Mouse (Mus musculus) MEL (cell line): ENCODE measurements at regions not wholly inside any gene's neighbourhood (a gene's known extent, or its start where the extent isn't known, plus 50 kb on each side); places are given as distances from the start of the nearest gene placed in this dataset.

Experiments
- DNase-seq: peaks from one replicate; pipeline ENCODE4 v3.0.0; 2011; ENCODE audit warnings: low read depth, low spot score
- H3K27ac ChIP-seq: 2 replicates; pipeline ENCODE4 v1.5.1; 2012; ENCODE audit warnings: low read depth, mild to moderate bottlenecking, control low read depth, low read length, moderate library complexity; ENCODE audit not compliant: control insufficient read depth
- H3K27me3 ChIP-seq, 2 experiments: fragments of 150-350 bp in 1 of 2; sonication (generic) in 1 of 2; 2 replicates each; pipeline ENCODE4 v1.6.1; 2012; ENCODE audit warnings: low read length in 2 of 2, mild to moderate bottlenecking in 2 of 2, improper control_type of control experiment in 1 of 2, moderate library complexity in 1 of 2; ENCODE audit not compliant: insufficient read depth in 2 of 2, control insufficient read depth in 1 of 2
- H3K36me3 ChIP-seq, 2 experiments: 2 replicates each; pipeline ENCODE4 v1.6.1; 2012 to 2014; ENCODE audit warnings: low read length in 2 of 2, improper control_type of control experiment in 1 of 2, inconsistent platforms in 1 of 2, mild to moderate bottlenecking in 1 of 2; ENCODE audit not compliant: insufficient read depth in 2 of 2, control insufficient read depth in 1 of 2
- H3K4me1 ChIP-seq, 2 experiments: fragments of 150-350 bp in 1 of 2; sonication (generic) in 1 of 2; 2 replicates each; pipeline ENCODE4 v1.6.1; 2012; ENCODE audit warnings: low read length in 2 of 2, improper control_type of control experiment in 1 of 2, mild to moderate bottlenecking in 1 of 2; ENCODE audit not compliant: insufficient read depth in 2 of 2, control insufficient read depth in 1 of 2
- H3K4me3 ChIP-seq, 2 experiments: fragments of 150-350 bp in 1 of 2; sonication (generic) in 1 of 2; 2 replicates each; pipeline ENCODE4 v1.5.1; 2012; ENCODE audit warnings: low read depth in 2 of 2, low read length in 2 of 2, mild to moderate bottlenecking in 2 of 2, moderate library complexity in 2 of 2, control low read depth in 1 of 2, improper control_type of control experiment in 1 of 2; ENCODE audit not compliant: control insufficient read depth in 1 of 2, insufficient read depth in 1 of 2
- H3K79me2 ChIP-seq: 2 replicates; pipeline ENCODE4 v1.6.1; 2012; ENCODE audit warnings: mild to moderate bottlenecking, low read length, moderate library complexity; ENCODE audit not compliant: control insufficient read depth, poor library complexity, insufficient read depth
- H3K9ac ChIP-seq: 2 replicates; pipeline ENCODE4 v1.6.1; 2012; ENCODE audit warnings: low read depth, mild to moderate bottlenecking, control low read depth, low read length, moderate library complexity; ENCODE audit not compliant: control insufficient read depth, poor library complexity, severe bottlenecking
- H3K9me3 ChIP-seq: fragments of 150-350 bp; sonication (generic); replicated peaks from 2 replicates; pipeline ENCODE4 v1.6.1; 2012; ENCODE audit warnings: mild to moderate bottlenecking, low read length, improper control_type of control experiment, moderate library complexity; ENCODE audit not compliant: insufficient read depth
- BHLHE40 ChIP-seq: IDR thresholded peaks from 2 replicates; pipeline ENCODE4 v1.6.1; 2012; ENCODE audit warnings: low read depth, mild to moderate bottlenecking, inconsistent platforms, low read length, improper control_type of control experiment, borderline replicate concordance
- CHD1 ChIP-seq: IDR thresholded peaks from 2 replicates; pipeline ENCODE4 v1.6.1; 2012; ENCODE audit warnings: low read depth, mild to moderate bottlenecking, inconsistent platforms, low read length, improper control_type of control experiment
- CHD2 ChIP-seq: IDR thresholded peaks from 2 replicates; pipeline ENCODE4 v1.6.1; 2011; ENCODE audit warnings: low read length, improper control_type of control experiment
- CTCF ChIP-seq, 3 experiments: IDR thresholded peaks in 2 of 3; conservative IDR thresholded peaks in 1 of 3; 2 replicates each; pipeline ENCODE4 v1.5.1; 2011 to 2012; ENCODE audit warnings: low read length in 3 of 3, low read depth in 2 of 3, mild to moderate bottlenecking in 2 of 3, improper control_type of control experiment in 1 of 3, inconsistent platforms in 1 of 3, mixed read lengths in 1 of 3, moderate library complexity in 1 of 3; ENCODE audit not compliant: control insufficient read depth in 1 of 3, insufficient read depth in 1 of 3, poor library complexity in 1 of 3, severe bottlenecking in 1 of 3
- E2F4 ChIP-seq: IDR thresholded peaks from 2 replicates; pipeline ENCODE4 v1.6.1; 2011; ENCODE audit warnings: low read depth, low read length, improper control_type of control experiment, borderline replicate concordance
- ELF1 ChIP-seq: IDR thresholded peaks from 2 replicates; pipeline ENCODE4 v1.6.1; 2014; ENCODE audit warnings: low read depth, mild to moderate bottlenecking, inconsistent platforms, low read length, improper control_type of control experiment, moderate library complexity
- HCFC1 ChIP-seq: IDR thresholded peaks from 2 replicates; pipeline ENCODE4 v1.6.1; 2012; ENCODE audit warnings: low read depth, mild to moderate bottlenecking, inconsistent platforms, low read length, improper control_type of control experiment, moderate library complexity
- JUND ChIP-seq: IDR thresholded peaks from 2 replicates; pipeline ENCODE4 v1.6.1; 2011; ENCODE audit warnings: low read depth, mild to moderate bottlenecking, improper control_type of control experiment, low read length
- KAT2A ChIP-seq: conservative IDR thresholded peaks from 2 replicates; pipeline ENCODE4 v1.6.1; 2012; ENCODE audit warnings: low read depth, low read length, improper control_type of control experiment, inconsistent platforms
- MAFK ChIP-seq: IDR thresholded peaks from 2 replicates; pipeline ENCODE4 v1.6.1; 2011; ENCODE audit warnings: low read depth, mild to moderate bottlenecking, low read length, improper control_type of control experiment, borderline replicate concordance
- MAX ChIP-seq: IDR thresholded peaks from 2 replicates; pipeline ENCODE4 v1.6.1; 2011; ENCODE audit warnings: low read length, improper control_type of control experiment
- MAZ ChIP-seq: IDR thresholded peaks from 2 replicates; pipeline ENCODE4 v1.6.1; 2012; ENCODE audit warnings: low read depth, mild to moderate bottlenecking, inconsistent platforms, low read length, improper control_type of control experiment
- MXI1 ChIP-seq: IDR thresholded peaks from 2 replicates; pipeline ENCODE4 v1.6.1; 2011; ENCODE audit warnings: mild to moderate bottlenecking, low read depth, low read length, improper control_type of control experiment
- MYB ChIP-seq: IDR thresholded peaks from 2 replicates; pipeline ENCODE4 v1.6.1; 2011; ENCODE audit warnings: mild to moderate bottlenecking, low read depth, low read length, improper control_type of control experiment
- NELFE ChIP-seq: IDR thresholded peaks from 2 replicates; pipeline ENCODE4 v1.6.1; 2011; ENCODE audit warnings: low read depth, low read length, improper control_type of control experiment
- POLR2A ChIP-seq, 2 experiments: IDR thresholded peaks; 2 replicates each; pipeline ENCODE4 v1.6.1; 2011 to 2012; ENCODE audit warnings: low read length in 2 of 2, mild to moderate bottlenecking in 2 of 2, control low read depth in 1 of 2, improper control_type of control experiment in 1 of 2, low read depth in 1 of 2, moderate library complexity in 1 of 2; ENCODE audit not compliant: control insufficient read depth in 1 of 2, insufficient read depth in 1 of 2, poor library complexity in 1 of 2
- POLR2AphosphoS2 ChIP-seq: IDR thresholded peaks from 2 replicates; pipeline ENCODE4 v1.6.1; 2011; ENCODE audit warnings: low read length, improper control_type of control experiment
- RAD21 ChIP-seq: IDR thresholded peaks from 2 replicates; pipeline ENCODE4 v1.6.1; 2011; ENCODE audit warnings: mild to moderate bottlenecking, low read depth, low read length, improper control_type of control experiment
- SIN3A ChIP-seq: IDR thresholded peaks from 2 replicates; pipeline ENCODE4 v1.6.1; 2012; ENCODE audit warnings: low read length, improper control_type of control experiment, inconsistent platforms
- SMC3 ChIP-seq: IDR thresholded peaks from 2 replicates; pipeline ENCODE4 v1.6.1; 2011; ENCODE audit warnings: low read depth, low read length, improper control_type of control experiment
- TAL1 ChIP-seq: IDR thresholded peaks from 2 replicates; pipeline ENCODE4 v1.6.1; 2012; ENCODE audit warnings: mild to moderate bottlenecking, inconsistent platforms, low read length, moderate library complexity, mixed read lengths
- TCF12 ChIP-seq: IDR thresholded peaks from 2 replicates; pipeline ENCODE4 v1.6.1; 2014; ENCODE audit warnings: low read depth, mild to moderate bottlenecking, inconsistent platforms, low read length, improper control_type of control experiment, moderate library complexity
- UBTF ChIP-seq: IDR thresholded peaks from 2 replicates; pipeline ENCODE4 v1.6.1; 2012; ENCODE audit warnings: low read depth, mild to moderate bottlenecking, inconsistent platforms, low read length, improper control_type of control experiment, moderate library complexity, borderline replicate concordance; ENCODE audit not compliant: insufficient read depth
- USF2 ChIP-seq, 2 experiments: IDR thresholded peaks; 2 replicates each; pipeline ENCODE4 v1.6.1; 2011 to 2012; ENCODE audit warnings: improper control_type of control experiment in 2 of 2, low read length in 2 of 2, borderline replicate concordance in 1 of 2, inconsistent platforms in 1 of 2, low read depth in 1 of 2, mild to moderate bottlenecking in 1 of 2; ENCODE audit not compliant: insufficient read depth in 1 of 2
- ZC3H11A ChIP-seq: IDR thresholded peaks from 2 replicates; pipeline ENCODE4 v1.6.1; 2012; ENCODE audit warnings: low read depth, mild to moderate bottlenecking, inconsistent platforms, low read length, improper control_type of control experiment
- ZKSCAN1 ChIP-seq: IDR thresholded peaks from 2 replicates; pipeline ENCODE4 v1.6.1; 2012; ENCODE audit warnings: low read depth, mild to moderate bottlenecking, inconsistent platforms, low read length, improper control_type of control experiment, moderate library complexity
- ZMIZ1 ChIP-seq: IDR thresholded peaks from 2 replicates; pipeline ENCODE4 v1.6.1; 2012; ENCODE audit warnings: low read depth, mild to moderate bottlenecking, inconsistent platforms, low read length, improper control_type of control experiment, moderate library complexity

DNA sequence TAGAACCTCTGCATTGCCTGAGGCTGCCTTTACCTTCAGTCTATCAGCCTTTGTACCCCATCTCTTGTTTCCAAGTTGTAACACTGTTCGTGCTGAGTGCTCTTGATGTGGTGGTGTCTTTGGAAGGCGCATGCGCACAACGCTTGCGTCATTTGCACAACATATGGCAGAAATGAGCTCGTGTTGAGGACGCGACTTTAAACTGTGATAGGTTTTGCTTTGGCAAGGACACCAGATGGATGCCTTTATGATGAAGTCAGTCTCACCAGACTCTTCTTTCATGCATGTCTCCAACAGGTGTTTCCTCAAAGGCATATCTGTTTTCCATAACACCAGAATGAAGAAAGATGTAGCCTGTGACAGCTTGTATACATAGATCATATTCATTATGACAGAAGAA lies 110.2 kb downstream of the Gm45692 start:
- Histone ChIP-seq H3K9ac (no peak overlapping the region), H3K36me3 (no peaks in the 10 kb centered on the region), H3K79me2 (no peaks in the 10 kb centered on the region), H3K4me3 (no peak overlapping the region), H3K27me3 (no peaks in the 10 kb centered on the region), H3K4me1 (no peaks in the 10 kb centered on the region), H3K9me3 (no peaks in the 10 kb centered on the region), H3K27ac (no peak overlapping the region)
- DNase-seq, result no peak
- no peak for TF ChIP-seq ZMIZ1
- no peak for TF ChIP-seq MAZ
- TF ChIP-seq TAL1, result no peak
- no peak for TF ChIP-seq JUND
- TF ChIP-seq HCFC1, result no peak
- TF ChIP-seq SMC3, result no peak
- TF ChIP-seq ZC3H11A, result no peak
- TF ChIP-seq USF2 (IDR thresholded peaks at IDR 0.05; ENCODE audit: borderline replicate concordance in 1 of 2, insufficient read depth in 1 of 2, low read depth in 1 of 2, low read length in 2 of 2), result no peak
- no peak for TF ChIP-seq ZKSCAN1
- TF ChIP-seq KAT2A, result no peak
- TF ChIP-seq E2F4, result no peak
- no peak for TF ChIP-seq POLR2AphosphoS2
- no peak for TF ChIP-seq CHD1
- no peak for TF ChIP-seq RAD21
- TF ChIP-seq CHD2, result no peak

- Histone ChIP-seq H3K27me3 (no peaks in the 10 kb centered on the region), H3K4me1 (no peaks in the 10 kb centered on the region), H3K4me3 (no peak overlapping the region), H3K27ac (no peak overlapping the region), H3K36me3 (no peaks in the 10 kb centered on the region), H3K9me3 (no peaks in the 10 kb centered on the region), H3K9ac (no peak overlapping the region), H3K79me2 (no peaks in the 10 kb centered on the region)
- TF ChIP-seq E2F4, result no peak
- no peak for TF ChIP-seq TCF12
- no peak for TF ChIP-seq MAFK
- no peak for TF ChIP-seq SIN3A
- no peak for TF ChIP-seq BHLHE40
- no peak for TF ChIP-seq UBTF
- no peak for TF ChIP-seq KAT2A
- no peak for TF ChIP-seq MXI1
- no peak for TF ChIP-seq ZMIZ1
- no peak for TF ChIP-seq CHD1
- TF ChIP-seq MAX, result no peak
- TF ChIP-seq MYB, result no peak
- TF ChIP-seq NELFE, result no peak
- no peak for TF ChIP-seq CTCF (IDR thresholded peaks at IDR 0.05 in 2 of 3, conservative IDR thresholded peaks at IDR 0.05 in 1 of 3; ENCODE audit: control insufficient read depth in 1 of 3, insufficient read depth in 1 of 3, low read depth in 2 of 3, low read length in 3 of 3, poor library complexity in 1 of 3, severe bottlenecking in 1 of 3)
- TF ChIP-seq POLR2A (IDR thresholded peaks at IDR 0.05; ENCODE audit: control insufficient read depth in 1 of 2, insufficient read depth in 1 of 2, low read depth in 1 of 2, low read length in 2 of 2, poor library complexity in 1 of 2), result no peak
- TF ChIP-seq ELF1, result no peak
- TF ChIP-seq TAL1, result no peak
- DNase-seq, result no peak
These were observed 119.7 kb downstream of the Gm45692 start for GRCm38 (mm10) chr8:26239075-26239474.
